Mouse (Mus musculus): ENCODE results near the gene Fgf12. TPM values are rescaled to one million over a fixed set of nuclear protein-coding genes. Genes with fewer than 3 reads are reported as not detected.

Fgf12 gene
- polyA plus RNA-seq, 1 experiment from 2014 or later = 0.07 TPM

DNA sequence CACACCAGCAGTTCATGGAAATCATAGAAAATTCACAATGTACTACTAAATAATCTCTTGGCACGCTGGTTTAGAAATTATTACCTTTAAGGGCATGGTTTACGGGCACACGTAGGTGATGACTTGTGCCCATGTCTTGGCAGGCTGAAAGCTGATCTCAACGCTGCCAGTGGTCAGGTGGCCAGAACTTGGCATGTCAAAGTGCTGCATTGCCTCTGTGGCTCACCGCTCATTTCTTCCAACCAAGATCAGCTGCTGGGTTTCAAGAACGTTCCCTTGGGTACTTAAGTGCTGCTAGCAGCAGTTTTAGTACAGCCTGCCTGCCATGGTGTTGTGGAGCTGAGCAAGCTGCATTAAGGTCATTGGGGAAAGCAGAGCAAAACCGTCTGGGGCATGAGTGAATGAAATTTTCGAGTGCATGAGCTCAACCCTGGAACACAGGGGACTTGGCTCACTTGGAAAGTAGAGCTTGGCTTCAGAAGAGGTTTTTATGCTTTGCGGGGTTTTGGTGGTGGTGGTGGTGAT is 63.9 kb downstream of the Fgf12 start:
- no peak overlapping the region for H3K9ac ChIP-seq
- no peaks in the 10 kb centered on the region for H3K36me3 ChIP-seq (replicated peaks)
- H3K27me3 ChIP-seq = no peaks in the 10 kb centered on the region
- H3K4me3 ChIP-seq (replicated peaks) = no peak overlapping the region
- H3K9me3 ChIP-seq (replicated peaks) = no peaks in the 10 kb centered on the region
- H3K27ac ChIP-seq (replicated peaks) = no peak overlapping the region
- ATAC-seq (ENCODE audit: insufficient read depth) = no peak
- WGBS (ENCODE audit: insufficient replicate concordance) = 65% methylated on average over 9 of the region's 9 CpGs
- H3K4me1 ChIP-seq (replicated peaks) = no peaks in the 10 kb centered on the region
- no peak overlapping the region for H3K4me2 ChIP-seq

DNA sequence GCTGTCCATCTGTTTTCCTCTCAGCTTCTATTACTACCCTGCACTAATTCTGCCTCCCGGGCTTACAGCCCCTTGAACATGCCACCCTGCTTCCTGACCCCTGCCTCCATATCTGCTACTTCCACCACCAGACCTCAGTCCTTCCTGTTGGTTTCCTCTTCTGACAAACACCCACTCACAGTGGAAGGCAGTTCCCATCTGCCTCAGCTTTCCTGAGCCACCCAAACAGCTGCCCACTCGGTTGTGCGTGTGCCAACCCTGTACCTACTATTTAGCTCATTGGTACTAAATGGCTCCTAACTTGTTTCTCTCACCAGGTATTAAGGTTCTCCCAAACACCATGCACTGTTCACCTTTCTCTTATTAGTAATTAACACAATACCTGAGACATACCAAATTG is 71.2 kb downstream of the Fgf12 start:
- ATAC-seq (ENCODE audit: insufficient read depth) = no peak
- Histone ChIP-seq H3K9me3 (replicated peaks) (no peaks in the 10 kb centered on the region), H3K9ac (no peak overlapping the region), H3K4me3 (replicated peaks) (no peak overlapping the region), H3K4me1 (replicated peaks) (no peaks in the 10 kb centered on the region), H3K36me3 (replicated peaks) (no peaks in the 10 kb centered on the region), H3K27ac (replicated peaks) (no peak overlapping the region), H3K4me2 (no peak overlapping the region), H3K27me3 (no peaks in the 10 kb centered on the region)
- WGBS (ENCODE audit: insufficient replicate concordance) = 28% methylated on average over 3 of the region's 3 CpGs

DNA sequence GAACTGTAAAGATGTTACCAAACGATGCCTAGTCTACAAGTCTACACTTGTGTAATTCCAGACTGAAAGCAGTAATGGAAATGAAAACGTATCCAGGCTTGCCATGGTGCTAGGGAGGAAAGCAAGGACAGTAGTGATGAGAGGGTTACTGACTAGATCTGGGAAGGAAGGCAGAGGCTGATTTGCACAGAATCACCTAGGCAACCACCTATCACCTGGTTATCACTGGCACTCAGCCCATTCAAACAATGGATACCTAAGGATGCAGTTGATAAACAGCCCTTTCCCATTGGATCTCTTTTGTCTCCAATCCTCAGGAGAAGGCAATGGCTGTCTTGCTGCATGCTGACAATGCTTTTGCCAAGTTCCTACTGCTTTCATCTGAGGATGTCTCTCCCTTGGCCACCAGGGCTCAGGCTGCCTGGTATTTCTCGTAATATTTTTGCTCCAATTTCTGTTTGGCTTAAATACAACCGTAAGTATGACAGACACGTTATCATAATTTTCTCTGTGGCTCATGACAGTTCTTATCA is 84.0 kb downstream of the Fgf12 start:
- no peak overlapping the region for H3K4me3 ChIP-seq (replicated peaks)
- ATAC-seq (ENCODE audit: insufficient read depth) = no peak
- 60% methylated on average over 5 of the region's 5 CpGs for WGBS (ENCODE audit: insufficient replicate concordance)

DNA sequence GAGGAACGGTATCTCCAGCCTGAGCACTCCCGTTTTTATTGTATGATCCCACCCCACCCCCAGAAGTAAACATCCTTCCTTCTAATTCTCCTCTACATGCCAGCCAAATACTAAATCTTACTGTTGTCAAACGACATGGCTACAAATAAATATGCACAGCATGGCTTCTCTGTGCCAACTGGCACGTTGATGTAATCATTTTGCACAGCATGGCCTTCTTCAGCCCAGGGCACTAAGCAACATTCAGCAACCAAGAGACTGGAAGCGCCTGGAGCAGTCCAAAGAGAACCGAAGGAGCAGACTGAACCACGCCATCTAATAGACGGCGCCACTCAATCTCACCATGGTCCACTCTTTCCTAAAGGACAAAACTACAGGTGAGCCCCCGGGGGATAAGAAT is 100.2 kb downstream of the Fgf12 start:
- H3K4me2 ChIP-seq = no peak overlapping the region
- H3K36me3 ChIP-seq (replicated peaks) = no peaks in the 10 kb centered on the region
- H3K4me3 ChIP-seq (replicated peaks) = no peak overlapping the region
- no peak overlapping the region for H3K9ac ChIP-seq
- H3K4me1 ChIP-seq (replicated peaks) = no peaks in the 10 kb centered on the region
- H3K27me3 ChIP-seq = no peaks in the 10 kb centered on the region
- WGBS (ENCODE audit: insufficient replicate concordance) = 62% methylated on average over 10 of the region's 10 CpGs
- H3K27ac ChIP-seq (replicated peaks) = no peak overlapping the region
- no peak for ATAC-seq (ENCODE audit: insufficient read depth)
- H3K9me3 ChIP-seq (replicated peaks) = no peaks in the 10 kb centered on the region

More for the DNA sequence above, 84.0 kb downstream of the Fgf12 start:
- H3K9ac ChIP-seq = no peak overlapping the region
- H3K4me2 ChIP-seq = no peak overlapping the region
- no peak overlapping the region for H3K27ac ChIP-seq (replicated peaks)
- H3K27me3 ChIP-seq = no peaks in the 10 kb centered on the region
- H3K4me1 ChIP-seq (replicated peaks) = no peaks in the 10 kb centered on the region
- no peaks in the 10 kb centered on the region for H3K36me3 ChIP-seq (replicated peaks)
- H3K9me3 ChIP-seq (replicated peaks) = no peaks in the 10 kb centered on the region

DNA sequence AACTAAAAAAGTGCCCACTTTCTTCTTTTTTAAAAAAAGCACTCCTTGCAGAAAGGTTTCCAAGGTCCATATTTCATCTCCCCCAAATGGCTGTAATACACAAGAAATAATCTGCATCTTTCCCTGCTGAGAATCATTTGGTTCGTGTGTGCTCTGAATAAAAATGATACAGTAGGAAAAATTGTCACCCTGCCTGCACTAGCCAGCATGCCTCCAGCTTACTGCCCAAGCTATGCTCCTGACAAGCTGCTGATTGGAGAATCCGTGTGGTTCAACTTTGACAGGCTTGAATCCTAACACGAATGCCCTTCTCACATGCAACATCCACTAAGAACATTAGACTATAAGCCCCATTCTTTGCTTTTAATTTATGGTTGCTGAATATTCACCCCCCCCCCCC is 102.3 kb downstream of the Fgf12 start:
- Histone ChIP-seq H3K4me3 (replicated peaks) (no peak overlapping the region), H3K9me3 (replicated peaks) (no peaks in the 10 kb centered on the region), H3K36me3 (replicated peaks) (no peaks in the 10 kb centered on the region), H3K27ac (replicated peaks) (no peak overlapping the region), H3K4me2 (no peak overlapping the region), H3K4me1 (replicated peaks) (no peaks in the 10 kb centered on the region), H3K27me3 (no peaks in the 10 kb centered on the region), H3K9ac (no peak overlapping the region)
- no peak for ATAC-seq (ENCODE audit: insufficient read depth)
- 55% methylated on average over 3 of the region's 3 CpGs for WGBS (ENCODE audit: insufficient replicate concordance)

DNA sequence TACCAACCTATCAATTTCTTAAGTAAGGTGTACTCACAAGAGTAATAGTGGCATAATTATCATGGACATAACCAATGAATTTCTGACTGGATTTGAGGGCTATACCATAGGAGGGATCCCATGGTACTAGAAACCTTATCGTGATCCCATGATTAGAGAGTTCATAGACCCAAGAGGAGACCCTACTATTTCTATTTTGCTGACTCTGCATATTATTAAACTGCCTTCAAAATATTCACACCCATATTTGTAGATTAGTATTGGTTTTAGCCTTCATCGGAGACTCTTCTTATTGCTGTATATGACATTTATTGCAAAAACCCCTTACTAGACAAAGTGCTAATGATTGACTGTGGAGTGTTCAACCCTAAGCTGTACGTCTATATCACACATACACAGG is 107.8 kb downstream of the Fgf12 start:
- 59% methylated on average over 3 of the region's 3 CpGs for WGBS (ENCODE audit: insufficient replicate concordance)
- no peaks in the 10 kb centered on the region for H3K27me3 ChIP-seq
- no peak for ATAC-seq (ENCODE audit: insufficient read depth)

DNA sequence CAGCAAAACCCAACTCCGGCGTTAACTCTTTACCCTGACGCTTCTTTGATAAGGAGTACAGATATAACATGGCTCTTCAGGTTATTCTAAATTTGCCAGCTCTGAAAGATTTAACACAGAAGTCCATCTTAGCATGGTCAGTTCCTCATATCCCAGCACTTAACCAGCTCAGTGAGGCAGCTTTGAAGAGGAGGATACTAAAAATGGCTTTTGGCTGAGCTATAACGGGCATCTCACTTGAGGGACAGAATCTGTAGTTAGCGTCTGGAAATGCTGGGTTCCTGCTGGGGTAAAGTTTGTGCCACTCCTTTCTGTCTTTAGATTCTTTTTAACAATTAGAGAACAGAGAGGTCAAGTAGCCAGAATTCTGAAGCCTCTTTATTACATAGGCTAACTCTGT is 121.1 kb downstream of the Fgf12 start:
- Histone ChIP-seq H3K27ac (replicated peaks) (no peak overlapping the region), H3K4me3 (replicated peaks) (no peak overlapping the region), H3K4me2 (no peak overlapping the region), H3K4me1 (replicated peaks) (no peaks in the 10 kb centered on the region), H3K9me3 (replicated peaks) (no peaks in the 10 kb centered on the region), H3K36me3 (replicated peaks) (no peaks in the 10 kb centered on the region), H3K27me3 (no peaks in the 10 kb centered on the region), H3K9ac (no peak overlapping the region)
- WGBS (ENCODE audit: insufficient replicate concordance) = 77% methylated on average over 5 of the region's 5 CpGs
- no peak for ATAC-seq (ENCODE audit: insufficient read depth)

More for the DNA sequence above, 107.8 kb downstream of the Fgf12 start:
- no peaks in the 10 kb centered on the region for H3K9me3 ChIP-seq (replicated peaks)
- H3K27ac ChIP-seq (replicated peaks) = no peak overlapping the region
- H3K36me3 ChIP-seq (replicated peaks) = no peaks in the 10 kb centered on the region
- no peak overlapping the region for H3K9ac ChIP-seq
- H3K4me2 ChIP-seq = no peak overlapping the region
- H3K4me3 ChIP-seq (replicated peaks) = no peak overlapping the region
- H3K4me1 ChIP-seq (replicated peaks) = no peaks in the 10 kb centered on the region

DNA sequence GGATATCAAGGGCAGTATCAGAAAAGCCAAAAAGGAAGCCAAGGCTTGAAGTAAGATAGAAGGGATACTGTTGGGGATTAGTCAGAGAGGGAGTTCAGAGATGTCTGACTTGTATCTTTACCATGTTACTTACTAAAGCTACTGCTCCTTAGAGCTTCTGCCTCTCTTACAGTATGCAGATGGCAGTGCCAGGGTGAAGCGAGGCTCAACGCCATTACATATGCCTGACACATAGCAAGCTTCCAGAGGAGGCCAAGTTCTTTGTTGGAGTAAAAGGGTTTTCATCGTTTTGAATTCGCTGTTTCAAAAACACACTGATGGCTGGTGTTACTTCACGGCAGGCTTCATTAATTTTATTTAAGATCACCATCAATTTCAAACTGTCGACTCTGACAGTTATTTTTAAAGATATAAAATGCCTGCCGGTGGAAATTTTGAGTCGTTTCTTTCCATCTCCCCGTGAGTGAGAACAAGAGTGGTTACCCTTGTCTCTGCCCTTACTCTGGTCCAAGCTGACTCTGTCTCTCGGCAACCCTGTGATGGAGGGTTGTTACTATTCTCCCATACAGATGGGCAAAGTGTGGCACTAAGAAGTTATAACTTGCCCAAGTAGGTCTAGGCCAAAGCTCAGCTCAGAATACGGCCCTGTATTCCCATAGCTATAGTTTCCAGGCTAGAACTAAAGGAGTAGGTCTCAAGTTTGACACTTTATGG is 121.9 kb downstream of the Fgf12 start:
- H3K27me3 ChIP-seq = no peaks in the 10 kb centered on the region
- H3K27ac ChIP-seq (replicated peaks) = no peak overlapping the region
- no peaks in the 10 kb centered on the region for H3K9me3 ChIP-seq (replicated peaks)
- no peak overlapping the region for H3K4me3 ChIP-seq (replicated peaks)
- no peak overlapping the region for H3K9ac ChIP-seq
- H3K4me2 ChIP-seq = no peak overlapping the region
- no peaks in the 10 kb centered on the region for H3K4me1 ChIP-seq (replicated peaks)
- no peak for ATAC-seq (ENCODE audit: insufficient read depth)
- 66% methylated on average over 11 of the region's 11 CpGs for WGBS (ENCODE audit: insufficient replicate concordance)
- H3K36me3 ChIP-seq (replicated peaks) = no peaks in the 10 kb centered on the region

DNA sequence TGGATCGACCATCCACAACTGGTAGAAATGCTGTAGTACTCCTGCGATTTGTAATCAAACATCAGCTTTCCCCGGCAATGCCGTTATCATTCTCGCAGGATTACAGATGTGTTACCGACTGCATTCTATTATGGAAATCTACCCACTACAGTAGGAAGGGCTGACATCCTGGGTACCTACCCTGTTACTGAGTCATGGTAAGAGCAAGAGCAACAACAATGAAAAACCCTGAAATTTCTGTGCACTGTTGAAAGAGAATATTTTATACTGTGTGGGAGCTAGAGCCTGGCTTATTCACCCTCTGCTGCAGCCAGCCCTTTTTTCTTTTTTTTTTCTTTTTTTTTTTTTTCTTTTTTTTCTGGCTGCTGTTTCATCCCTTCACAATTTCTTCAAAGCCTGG is 126.6 kb downstream of the Fgf12 start:
- ATAC-seq (ENCODE audit: insufficient read depth) = no peak
- no peaks in the 10 kb centered on the region for H3K4me1 ChIP-seq (replicated peaks)
- no peak overlapping the region for H3K4me3 ChIP-seq (replicated peaks)
- H3K27ac ChIP-seq (replicated peaks) = no peak overlapping the region
- H3K36me3 ChIP-seq (replicated peaks) = no peaks in the 10 kb centered on the region
- 73% methylated on average over 6 of the region's 6 CpGs for WGBS (ENCODE audit: insufficient replicate concordance)
- H3K9ac ChIP-seq = no peak overlapping the region
- H3K4me2 ChIP-seq = no peak overlapping the region
- H3K9me3 ChIP-seq (replicated peaks) = no peaks in the 10 kb centered on the region
- H3K27me3 ChIP-seq = no peaks in the 10 kb centered on the region

DNA sequence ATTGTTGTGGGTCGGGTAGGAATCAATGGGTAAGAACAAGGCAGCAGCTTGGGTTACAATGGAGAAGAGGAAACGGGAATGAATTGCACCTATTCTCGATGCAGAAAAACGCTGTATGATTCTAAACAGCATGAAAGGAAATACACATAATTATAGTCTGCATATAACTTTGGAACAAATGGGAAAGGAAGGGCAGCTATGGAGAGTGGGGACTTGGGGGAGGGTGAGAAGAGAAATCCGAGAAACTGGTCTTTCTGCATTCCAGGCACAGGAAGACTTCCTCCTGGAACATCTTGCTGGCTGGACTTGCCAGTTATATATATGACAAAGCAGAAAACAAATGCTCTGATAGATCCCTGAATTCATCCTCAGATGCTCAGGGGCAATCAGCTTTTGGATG is 127.2 kb downstream of the Fgf12 start:
- Histone ChIP-seq H3K9me3 (replicated peaks) (no peaks in the 10 kb centered on the region), H3K27ac (replicated peaks) (no peak overlapping the region), H3K4me1 (replicated peaks) (no peaks in the 10 kb centered on the region), H3K9ac (no peak overlapping the region), H3K4me3 (replicated peaks) (no peak overlapping the region), H3K36me3 (replicated peaks) (no peaks in the 10 kb centered on the region), H3K27me3 (no peaks in the 10 kb centered on the region), H3K4me2 (no peak overlapping the region)
- no peak for ATAC-seq (ENCODE audit: insufficient read depth)
- 53% methylated on average over 5 of the region's 5 CpGs for WGBS (ENCODE audit: insufficient replicate concordance)

DNA sequence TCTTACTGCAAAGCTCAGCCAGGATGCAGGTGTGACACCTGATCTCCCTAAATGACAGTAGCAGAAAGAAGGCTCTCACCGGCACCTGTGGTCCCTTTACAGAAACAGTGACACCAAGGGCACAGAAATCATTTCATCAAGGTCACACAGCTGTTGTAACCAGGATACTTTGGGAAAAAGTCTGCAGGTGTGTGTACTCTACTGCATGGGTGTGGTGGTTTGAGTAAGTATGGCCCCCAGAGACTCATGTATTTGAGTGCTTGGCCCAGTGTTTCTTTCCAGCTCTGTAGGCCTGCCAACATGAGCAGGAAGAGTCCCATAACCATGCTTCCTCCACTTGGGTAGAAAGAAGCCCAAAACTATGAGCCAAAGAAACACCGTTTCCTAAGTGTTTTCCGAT is 138.5 kb downstream of the Fgf12 start:
- no peak overlapping the region for H3K9ac ChIP-seq
- H3K9me3 ChIP-seq (replicated peaks) = no peaks in the 10 kb centered on the region
- H3K4me1 ChIP-seq (replicated peaks) = no peaks in the 10 kb centered on the region
- ATAC-seq (ENCODE audit: insufficient read depth) = no peak
- WGBS (ENCODE audit: insufficient replicate concordance) = 71% methylated on average over 3 of the region's 3 CpGs
- no peak overlapping the region for H3K4me3 ChIP-seq (replicated peaks)
- no peaks in the 10 kb centered on the region for H3K27me3 ChIP-seq
- no peak overlapping the region for H3K4me2 ChIP-seq
- H3K27ac ChIP-seq (replicated peaks) = no peak overlapping the region
- no peaks in the 10 kb centered on the region for H3K36me3 ChIP-seq (replicated peaks)

DNA sequence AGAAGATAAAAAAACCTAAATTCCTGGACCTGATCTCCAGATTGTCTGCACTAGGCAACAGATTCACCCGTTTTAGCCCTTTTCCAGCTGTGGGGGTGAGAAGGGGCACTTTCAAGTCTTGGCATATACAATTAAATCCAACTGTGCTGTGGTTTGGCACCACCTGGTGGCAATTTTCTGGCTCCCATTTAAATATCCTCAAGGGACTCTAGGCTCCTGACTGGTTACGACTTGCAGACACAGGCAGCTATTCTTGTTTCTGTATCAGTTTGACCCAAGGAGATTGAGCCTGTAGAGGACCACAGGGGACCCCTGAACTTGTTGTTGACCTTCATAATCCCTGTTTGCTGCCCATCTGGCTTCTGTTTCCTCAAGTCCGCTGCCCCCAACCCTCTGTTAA is 141.9 kb downstream of the Fgf12 start:
- WGBS (ENCODE audit: insufficient replicate concordance) = 22% methylated on average over 3 of the region's 3 CpGs
- H3K27me3 ChIP-seq = no peaks in the 10 kb centered on the region
- no peaks in the 10 kb centered on the region for H3K4me1 ChIP-seq (replicated peaks)
- no peaks in the 10 kb centered on the region for H3K9me3 ChIP-seq (replicated peaks)
- no peak overlapping the region for H3K9ac ChIP-seq
- H3K36me3 ChIP-seq (replicated peaks) = no peaks in the 10 kb centered on the region
- no peak overlapping the region for H3K4me3 ChIP-seq (replicated peaks)
- no peak overlapping the region for H3K27ac ChIP-seq (replicated peaks)
- H3K4me2 ChIP-seq = no peak overlapping the region
- ATAC-seq (ENCODE audit: insufficient read depth) = no peak

Measured in liver, embryonic 15.5 days (tissue).